Mouse (Mus musculus) spleen, adult 2 months (tissue): Measurements from ENCODE around the gene Pde4d.

Source experiments
- CTCF ChIP-seq: fragments of 200-500 bp; IDR thresholded peaks from 2 replicates; pipeline ENCODE4 v1.5.1; 2011; ENCODE audit warnings: mild to moderate bottlenecking, inconsistent platforms; ENCODE audit not compliant: insufficient read depth, insufficient read length, insufficient replicate concordance; ENCODE audit errors: extremely low read depth
- POLR2A ChIP-seq: fragments of 200-500 bp; IDR thresholded peaks from 2 replicates; pipeline ENCODE4 v1.6.1; 2011; ENCODE audit warnings: low read depth, low read length, inconsistent platforms

GRCm38 (mm10) chr13:109864311-109864710 is 1414.6 kb downstream of the Pde4d start:
- no peak for TF ChIP-seq CTCF
- no peak for TF ChIP-seq POLR2A
